Mouse (Mus musculus) left cerebral cortex, postnatal 10 days (tissue): ENCODE measurements around the gene Lzts2. TPM values are rescaled to one million over a fixed set of nuclear protein-coding genes. Genes with fewer than 3 reads are reported as not detected.
A peak's percentile ranks its signal among the peaks of the same experiment; 100 is the strongest.

Experiments used
- DNase-seq, 2 experiments: peaks; one replicate each; pipeline ENCODE4 v3.0.0; 2021 to 2022; ENCODE audit warnings: low spot score in 2 of 2, mixed read lengths in 1 of 2; ENCODE audit errors: extremely low spot score in 1 of 2
- intact Hi-C: fragments of 180-260 bp; cut with DNase I; formaldehyde crosslinking; loops from one replicate; pipeline ENCODE4 v1.15.1; 2025
- total RNA-seq, 2 experiments: library from RNA; stranded (reverse); gene quantifications; 2 replicates each; pipeline ENCODE4 v1.2.3; 2021

The Lzts2 gene
- total RNA-seq, 2 experiments from 2014 or later: 24.5 to 25.6 TPM

GRCm38 (mm10) chr19:44997786-44998185 lies 16.4 kb upstream of the Lzts2 start:
- DNase-seq: no peak
- intact Hi-C loops: no loop called here

- intact Hi-C loops: no loop called here
- DNase-seq: no peak
Observed at GRCm38 (mm10) chr19:44999647-45000046, 14.6 kb upstream of the Lzts2 start.

DNA sequence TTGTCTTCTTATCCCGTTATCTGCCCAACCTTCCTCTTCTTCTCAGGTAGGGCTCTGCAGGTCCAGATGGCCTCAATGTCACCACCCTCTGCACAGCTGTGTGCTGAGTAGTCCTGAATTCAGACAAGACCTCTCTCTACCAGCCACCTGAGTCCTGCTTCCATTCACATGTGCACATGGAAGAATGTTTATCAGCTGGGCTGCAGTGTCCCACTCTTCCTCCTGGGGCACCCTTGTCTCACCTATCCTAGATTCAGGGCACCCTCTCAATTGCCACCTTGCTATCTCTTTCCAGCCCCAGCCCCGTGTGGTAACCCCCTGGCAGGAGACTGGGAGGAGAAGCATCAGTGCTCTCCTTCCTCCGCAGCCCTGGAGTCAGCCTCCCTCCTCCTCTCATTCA lies 11.9 kb upstream of the Lzts2 start:
- intact Hi-C loops: no loop called here
- DNase-seq: no peak

GRCm38 (mm10) chr19:45003740-45004516 lies 10.3 kb upstream of the Lzts2 start:
- DNase-seq: no peak
- intact Hi-C loops: no loop called here

DNA sequence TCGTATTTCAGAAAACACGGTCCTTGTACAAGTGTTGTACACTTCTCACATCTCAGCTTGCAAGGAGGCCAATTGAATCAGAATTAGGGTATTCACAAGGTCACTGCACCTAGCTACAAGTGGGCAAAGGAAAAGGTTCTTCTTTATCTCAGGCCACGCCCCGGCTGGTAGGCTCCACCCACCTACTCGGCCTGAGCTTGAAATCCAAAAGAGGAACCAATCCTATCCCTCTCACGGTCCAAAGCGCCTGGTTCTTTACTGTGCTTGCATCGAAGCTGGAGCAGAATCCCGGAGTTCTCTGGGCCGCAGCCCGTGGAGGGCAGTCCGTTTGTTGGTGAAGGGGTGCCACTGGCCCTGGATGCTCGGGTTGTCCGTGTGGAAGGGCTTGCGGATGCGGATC lies 8.8 kb upstream of the Lzts2 start, which contains the start of gene Twnk:
Twnk (plus strand) TSS at position 220 of the 400 bp plus-strand sequence.
- intact Hi-C loops: no loop called here
- DNase-seq: peak in 1 of 2 experiments; percentile 76

DNA sequence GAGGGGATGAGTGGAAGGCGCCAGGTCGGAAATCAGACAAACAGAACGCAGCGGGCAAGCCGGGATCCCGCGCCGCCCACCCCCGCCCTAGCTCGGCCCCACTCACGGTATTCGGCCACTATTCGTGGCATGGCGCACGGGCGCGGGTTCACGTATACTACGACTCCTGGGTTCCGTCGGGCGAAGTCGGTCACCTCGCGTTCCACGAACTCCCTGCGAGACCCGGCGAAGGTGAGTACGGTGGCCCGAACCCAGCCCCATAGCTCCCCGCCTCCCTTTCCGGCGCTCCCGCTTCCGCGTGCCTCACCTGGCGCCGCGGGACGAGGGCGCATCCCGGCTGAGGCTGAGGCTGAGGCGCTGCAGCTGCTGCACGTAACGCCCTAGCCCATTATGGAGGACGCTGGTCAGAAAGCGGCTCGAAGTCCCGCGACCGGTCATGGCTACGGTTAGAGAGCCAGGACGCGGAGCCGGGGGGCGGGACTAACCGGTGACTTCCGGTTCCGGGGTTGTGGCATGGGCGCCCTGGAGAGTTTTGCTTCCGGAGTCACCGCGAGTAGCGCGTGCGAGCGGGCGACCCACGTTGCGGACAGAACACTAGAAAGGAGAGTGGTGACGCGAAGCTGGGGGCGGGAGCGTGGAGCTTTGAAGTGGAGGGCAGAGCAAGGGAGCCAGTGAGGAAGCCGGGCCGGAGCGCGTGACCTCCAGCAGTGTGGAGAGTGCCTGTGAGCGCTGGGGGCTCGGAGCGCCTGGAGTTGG lies 8.1 kb upstream of the Lzts2 start, which contains the start of gene Mrpl43:
Mrpl43 (minus strand) TSS at position 486 of the 756 bp plus-strand sequence.
- intact Hi-C loops: no loop called here
- peak; percentile 95 to 97 for DNase-seq

DNA sequence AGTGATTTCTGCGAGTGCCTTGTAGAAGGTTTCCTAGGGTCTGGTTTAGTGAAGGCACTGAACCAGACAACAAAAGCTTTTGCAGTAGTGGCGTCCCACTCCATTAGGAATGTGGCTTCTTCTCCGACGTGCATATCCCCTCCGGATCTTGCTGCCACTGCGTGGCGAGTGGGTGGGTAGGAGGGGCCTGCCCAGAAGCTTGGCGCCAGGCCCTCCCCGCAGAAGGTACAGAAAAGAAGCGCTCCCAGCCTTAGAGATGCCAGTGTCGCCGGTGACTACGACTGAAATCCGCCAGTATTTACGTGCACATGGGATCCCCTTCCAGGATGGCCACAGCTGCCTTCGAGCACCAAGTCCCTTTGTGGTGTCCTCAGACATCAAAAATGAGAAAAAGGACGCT lies 7.2 kb upstream of the Lzts2 start:
- intact Hi-C loops: no loop called here
- DNase-seq: peak in 1 of 2 experiments; percentile 43

- peak in 1 of 2 experiments; percentile 43 for DNase-seq
- intact Hi-C loops: no loop called here
Observed at GRCm38 (mm10) chr19:45007425-45008191, 6.6 kb upstream of the Lzts2 start.

DNA sequence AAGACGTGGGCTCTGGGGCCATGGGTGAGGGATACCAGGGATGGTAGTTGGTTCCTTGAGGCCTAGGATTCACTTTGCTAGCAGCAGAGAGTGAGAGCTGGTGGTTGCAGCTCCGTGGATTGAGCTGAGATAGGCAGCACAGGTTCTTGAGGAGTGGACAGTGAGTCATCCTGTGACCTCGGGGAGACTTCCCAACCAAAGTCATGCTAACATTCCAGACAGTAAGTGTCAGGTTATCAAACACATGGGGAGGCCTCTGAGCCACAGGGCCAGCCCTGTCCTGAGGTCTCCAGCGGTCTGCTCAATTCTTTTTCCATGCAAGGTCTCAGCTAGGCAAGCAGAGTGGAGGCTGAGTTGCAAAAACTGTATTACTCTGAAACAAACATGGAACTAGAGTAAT lies 3.6 kb upstream of the Lzts2 start:
- intact Hi-C loops: no loop called here

GRCm38 (mm10) chr19:45012219-45012618 lies 2.0 kb upstream of the Lzts2 start:
- intact Hi-C loops: no loop called here

More for the DNA sequence above, 3.6 kb upstream of the Lzts2 start:
- no peak for DNase-seq

GRCm38 (mm10) chr19:45012636-45013035 lies 1.6 kb upstream of the Lzts2 start:
- no peak for DNase-seq
- intact Hi-C loops: no loop called here

More at GRCm38 (mm10) chr19:45012219-45012618, 2.0 kb upstream of the Lzts2 start:
- no peak for DNase-seq

DNA sequence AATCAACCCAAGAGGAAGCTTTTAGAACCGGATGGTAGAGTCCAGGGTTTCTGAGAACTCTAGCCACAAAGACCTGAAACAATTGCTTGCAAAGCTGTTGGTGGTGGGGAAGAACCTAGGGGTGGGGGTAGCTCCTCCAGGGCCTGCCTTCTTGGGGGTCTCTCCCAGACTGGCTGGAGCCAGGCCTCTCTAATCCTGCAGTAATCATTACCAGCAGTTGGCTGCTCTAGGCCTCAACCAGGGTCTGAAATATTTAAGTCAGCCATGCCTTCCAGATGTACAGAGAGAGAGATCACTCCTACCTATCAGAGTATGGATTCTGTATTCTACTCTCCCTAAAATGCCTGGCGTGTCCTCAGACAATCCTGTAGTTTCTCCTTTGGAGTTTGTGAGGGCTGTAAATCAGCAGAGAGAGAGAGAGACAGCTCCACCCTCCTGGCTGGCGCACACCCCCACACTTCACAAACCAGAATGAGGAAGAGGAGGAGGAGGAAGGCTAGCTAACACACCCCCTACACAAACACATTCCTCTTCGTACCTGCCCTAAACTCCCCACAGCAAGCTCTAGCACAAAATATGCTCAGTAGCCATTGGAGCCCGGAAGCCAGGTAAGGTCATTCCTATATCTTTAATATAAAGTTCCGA lies 511 bp upstream of the Lzts2 start:
- DNase-seq: no peak
- intact Hi-C loops: no loop called here

- DNase-seq: peak in 1 of 2 experiments; percentile 77
- intact Hi-C loops: no loop called here
Observed at GRCm38 (mm10) chr19:45014981-45015402, 778 bp downstream of the Lzts2 start.

- peak in 1 of 2 experiments; percentile 84 for DNase-seq
- intact Hi-C loops: loop anchor here (2.0 kb wide), 1 partner anchor 15 kb away; no protein-coding TSS in a partner anchor
Observed at GRCm38 (mm10) chr19:45015518-45016281, 1.5 kb downstream of the Lzts2 start.

DNA sequence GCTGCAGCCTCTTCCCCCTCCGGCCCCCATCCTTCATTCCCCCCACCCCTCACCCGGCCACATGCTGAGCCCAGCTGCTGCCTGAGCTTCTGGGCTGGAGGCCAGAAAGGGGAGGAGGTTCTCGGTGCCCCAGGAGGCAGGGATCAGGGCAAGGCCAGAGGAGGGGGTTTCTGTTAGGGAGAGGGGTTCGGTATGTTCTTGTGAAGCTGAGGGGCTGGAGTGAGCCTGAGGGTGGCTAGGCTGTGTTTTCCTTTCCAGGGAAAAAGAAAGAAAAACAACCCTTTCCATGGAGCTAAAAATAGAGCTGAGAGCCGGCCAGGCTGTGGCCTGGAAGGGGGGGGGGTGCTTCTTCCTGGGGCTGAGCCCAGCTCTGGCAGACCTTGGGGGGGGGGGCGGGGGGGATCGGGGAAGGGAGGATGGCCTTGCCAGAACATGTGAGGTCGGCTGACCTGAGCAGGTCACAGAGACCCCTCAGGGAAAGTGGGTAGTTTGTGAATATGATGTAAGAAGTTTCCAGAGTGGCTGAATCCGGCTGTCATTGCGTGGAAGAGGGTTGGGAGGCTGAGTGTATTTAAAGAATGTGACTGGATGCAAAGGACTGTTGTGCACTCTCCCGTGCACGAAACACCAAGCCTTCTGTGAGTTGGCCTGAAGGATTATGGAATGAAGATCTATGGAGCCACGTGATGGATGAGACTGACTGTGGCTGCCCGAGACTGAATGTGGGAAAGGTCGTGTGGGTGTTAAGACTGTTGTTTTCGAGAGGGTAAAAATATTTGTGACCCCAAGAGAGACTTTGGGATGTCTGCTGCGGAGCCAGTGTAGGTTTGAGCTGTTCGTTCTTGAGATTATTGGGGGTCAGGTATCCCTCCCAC lies 2.4 kb downstream of the Lzts2 start:
- intact Hi-C loops: loop anchor here (2.0 kb wide), 1 partner anchor 14 kb away; no protein-coding TSS in a partner anchor
- DNase-seq: peak; percentile 62 to 92

- intact Hi-C loops: loop anchor here (2.0 kb wide), 1 partner anchor 14 kb away; no protein-coding TSS in a partner anchor
- DNase-seq: peak; percentile 72 to 92
Observed at GRCm38 (mm10) chr19:45017216-45017771, 3.1 kb downstream of the Lzts2 start.
